Mouse (Mus musculus) lung, embryonic 14.5 days (tissue): ENCODE results near the gene Acaa1b. TPM values are rescaled to one million over a fixed set of nuclear protein-coding genes. Genes with fewer than 3 reads are reported as not detected.

ENCODE experiments used
- ATAC-seq: fragments of 200-750 bp; cut with Nextera tagmentation; 2 replicates; pipeline ENCODE4 v1.8.0; 2017; ENCODE audit warnings: mild to moderate bottlenecking, moderate TSS enrichment, moderate library complexity; ENCODE audit not compliant: insufficient read depth
- DNase-seq: peaks from one replicate; pipeline ENCODE4 v3.0.0-alpha.2; 2015
- H3K27ac ChIP-seq: fragments of 300-500 bp; sonication (generic); 2 replicates; pipeline ENCODE4 v1.5.1; 2014; ENCODE audit warnings: low read depth, mild to moderate bottlenecking, moderate library complexity
- H3K27me3 ChIP-seq: fragments of 300-500 bp; sonication (generic); 2 replicates; pipeline ENCODE4 v1.6.1; 2014; ENCODE audit warnings: low read length, control low read depth; ENCODE audit not compliant: insufficient read depth
- H3K36me3 ChIP-seq: fragments of 300-500 bp; sonication (generic); 2 replicates; pipeline ENCODE4 v1.6.1; 2014; ENCODE audit warnings: control low read depth; ENCODE audit not compliant: insufficient read depth
- H3K4me1 ChIP-seq: fragments of 300-500 bp; sonication (generic); 2 replicates; pipeline ENCODE4 v1.6.1; 2014; ENCODE audit warnings: antibody characterized with exemption, control low read depth; ENCODE audit not compliant: insufficient read depth
- H3K4me2 ChIP-seq: fragments of 300-500 bp; sonication (generic); 2 replicates; pipeline ENCODE4 v1.6.1; 2014; ENCODE audit warnings: mild to moderate bottlenecking
- H3K4me3 ChIP-seq: fragments of 300-500 bp; sonication (generic); 2 replicates; pipeline ENCODE4 v1.5.1; 2014; ENCODE audit warnings: low read depth, low read length
- H3K9ac ChIP-seq: fragments of 300-500 bp; sonication (generic); 2 replicates; pipeline ENCODE4 v1.6.1; 2014
- H3K9me3 ChIP-seq: fragments of 300-500 bp; sonication (generic); 2 replicates; pipeline ENCODE4 v1.6.1; 2016; ENCODE audit warnings: low read depth, low read length, control low read depth
- CTCF ChIP-seq: IDR thresholded peaks from 2 replicates; pipeline ENCODE4 v1.5.1; 2016; ENCODE audit warnings: antibody characterized with exemption, low read depth
- WGBS: fragments of 180-500 bp; shearing (Covaris S2); extraction: QIAGEN DNeasy Blood & Tissue Kit; methylation state at CpG from one replicate; pipeline ENCODE4 v1.1.7; 2014; 5-methylcytosine and 5-hydroxymethylcytosine counted together
- polyA plus RNA-seq: library from polyadenylated mRNA; unstranded; fragments of >200 nt; fragmentation: Nextera tagmentation; extraction: Ambion mirVana; gene quantifications from 2 replicates; pipeline ENCODE4 v1.2.1, GENCODE M21; 2014

Acaa1b gene
- polyA plus RNA-seq, 1 experiment from 2014 or later: 0.92 TPM

DNA sequence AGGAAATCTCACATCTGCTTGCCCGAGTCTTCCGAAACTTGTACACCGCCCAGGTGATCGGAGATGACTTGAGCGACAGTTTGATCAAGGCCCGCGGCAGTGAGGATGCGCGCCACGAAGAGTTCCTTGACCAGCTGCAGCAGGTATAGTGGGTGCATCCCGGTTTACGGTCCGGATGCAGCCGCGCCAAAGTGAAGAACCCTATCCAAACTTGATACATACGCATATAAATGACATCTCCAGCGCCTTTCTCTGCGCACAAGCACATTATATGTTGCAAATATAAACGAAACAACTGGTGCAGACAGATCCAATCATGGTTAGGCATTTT is 54.1 kb downstream of the Acaa1b start:
- no peak for ATAC-seq
- WGBS: 1% methylated on average over 19 of the region's 19 CpGs

DNA sequence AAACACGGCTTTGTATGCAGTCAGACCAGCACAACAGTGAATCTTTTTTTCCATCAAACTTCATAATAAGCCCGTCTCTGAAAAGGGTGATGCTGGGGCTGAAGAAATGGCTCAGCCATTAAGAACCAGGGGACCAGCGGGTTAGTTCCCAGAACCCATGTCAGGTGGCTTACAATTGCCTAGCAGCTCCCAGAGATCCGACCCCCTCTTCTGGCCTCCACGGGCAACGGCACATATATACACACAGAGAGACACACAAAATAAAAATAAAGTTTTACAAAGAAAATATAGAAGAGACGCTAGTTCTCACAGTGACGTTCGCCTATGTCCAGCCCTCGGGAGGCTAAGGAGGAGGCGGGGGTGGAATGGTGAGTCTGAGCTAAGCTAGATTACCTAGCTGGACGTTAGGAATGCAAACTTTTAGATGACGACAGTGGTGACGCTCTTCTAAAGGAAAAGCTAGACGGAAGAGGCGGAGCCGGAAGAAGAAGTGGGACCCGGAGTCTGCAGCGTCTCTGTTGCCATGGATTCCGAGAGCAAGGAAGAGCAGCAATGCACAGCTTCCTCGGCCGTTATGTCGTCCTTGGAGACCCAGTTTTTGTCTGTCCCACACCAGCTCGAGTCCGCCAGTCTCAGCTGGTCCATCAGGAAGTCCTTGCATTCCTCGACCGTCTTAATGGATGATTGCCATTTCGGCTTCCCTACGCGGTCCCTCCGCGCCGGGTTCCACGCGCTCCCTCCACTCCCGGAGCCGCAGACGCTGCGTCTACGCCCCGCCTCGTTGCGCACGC is 54.7 kb downstream of the Acaa1b start, which contains the start of gene Dlec1:
Gene Dlec1, plus strand, starts transcription at position 487 of the 791 bp plus-strand sequence.
- 0 out of 2 replicates have a peak, but pooled peaks cover 4% of the 10 kb centered on the region for H3K27me3 ChIP-seq
- H3K27ac ChIP-seq: no peak within 1 kb of the TSS; the same call in 1 of the 2 replicates
- DNase-seq (peak; percentile 95), ATAC-seq (peak; percentile 92)
- H3K9ac ChIP-seq: peak within 1 kb of the TSS; percentile 53
- no peaks in the 10 kb centered on the region for H3K9me3 ChIP-seq
- no peaks in the 10 kb centered on the region for H3K4me1 ChIP-seq
- peak within 1 kb of the TSS; percentile 61 for H3K4me3 ChIP-seq
- H3K36me3 ChIP-seq: no peaks in the 10 kb centered on the region
- peak within 1 kb of the TSS; percentile 91 for H3K4me2 ChIP-seq
- peak; percentile 44 for TF ChIP-seq CTCF
- 2% methylated on average over 44 of the region's 44 CpGs for WGBS

More for the DNA sequence above, 54.1 kb downstream of the Acaa1b start:
- Histone ChIP-seq H3K27me3 (0 out of 2 replicates have a peak, but pooled peaks cover 4% of the 10 kb centered on the region), H3K4me3 (peak overlapping the region; percentile 61), H3K36me3 (no peaks in the 10 kb centered on the region), H3K4me2 (peak overlapping the region; percentile 91), H3K27ac (no peak overlapping the region), H3K4me1 (no peaks in the 10 kb centered on the region), H3K9me3 (no peaks in the 10 kb centered on the region), H3K9ac (peak overlapping the region; percentile 53)
- no peak for TF ChIP-seq CTCF
- no peak for DNase-seq

DNA sequence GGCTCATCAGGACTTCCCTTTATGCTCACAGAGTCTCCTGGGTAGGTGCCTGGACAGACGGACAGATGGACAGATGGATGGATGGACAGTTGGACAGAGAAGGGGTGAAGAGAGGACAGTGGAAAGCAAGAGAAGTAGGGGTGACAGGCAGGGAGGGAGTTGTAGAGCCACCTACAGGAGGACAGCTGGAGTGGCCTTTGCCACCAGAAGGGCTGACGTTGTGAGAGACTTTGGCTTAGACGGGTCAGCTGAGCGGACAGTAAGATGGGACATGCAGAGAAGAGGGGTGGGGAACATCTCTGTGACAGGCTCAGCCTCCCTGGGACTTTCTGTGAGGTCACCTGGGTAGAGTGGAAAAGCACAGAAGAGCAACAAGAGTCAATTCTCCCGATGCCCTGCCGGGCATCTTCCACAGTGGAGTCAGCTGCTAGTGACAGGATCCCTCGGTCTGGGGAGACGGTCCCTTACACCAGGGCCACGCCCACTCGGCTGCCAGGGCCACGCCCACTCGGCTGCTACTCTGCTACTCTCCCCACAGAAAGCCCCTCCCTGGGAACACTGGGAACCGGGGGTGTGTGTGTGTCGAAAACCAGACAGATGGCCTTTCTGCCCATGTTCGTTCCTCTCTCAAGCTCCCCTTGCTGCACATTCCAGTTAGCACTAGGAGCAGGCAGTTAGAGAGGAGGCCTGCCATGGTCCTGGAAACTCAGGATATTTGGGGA is 56.6 kb downstream of the Acaa1b start:
- H3K27ac ChIP-seq: no peak overlapping the region
- H3K27me3 ChIP-seq: 0 out of 2 replicates have a peak, but pooled peaks cover 4% of the 10 kb centered on the region
- DNase-seq: peak; percentile 48
- no peak overlapping the region for H3K9ac ChIP-seq
- TF ChIP-seq CTCF: peak; percentile 25
- no peaks in the 10 kb centered on the region for H3K9me3 ChIP-seq
- 8% methylated on average over 15 of the region's 15 CpGs for WGBS
- H3K4me1 ChIP-seq: no peaks in the 10 kb centered on the region
- ATAC-seq: no peak
- no peak overlapping the region for H3K4me2 ChIP-seq
- H3K4me3 ChIP-seq: no peak overlapping the region
- no peaks in the 10 kb centered on the region for H3K36me3 ChIP-seq

Other genes with a start within 250 kb of the Acaa1b start
- 20.1 and 22.9 TPM in 2 replicates for gene Ctdspl, start 230.6 kb downstream of the Acaa1b start, polyA plus RNA-seq
- 35.6 and 36.7 TPM in 2 replicates for gene Vill, start 104.3 kb downstream of the Acaa1b start, polyA plus RNA-seq
- 13.2 and 14.9 TPM in 2 replicates for gene Plcd1, start 63.6 kb downstream of the Acaa1b start, polyA plus RNA-seq
- 1.0 and 1.1 TPM in 2 replicates for gene Dlec1, start 54.6 kb downstream of the Acaa1b start, polyA plus RNA-seq
- not detected in 2 replicates for gene Gm47289, start 2.1 kb upstream of the Acaa1b start, polyA plus RNA-seq
- not detected in 2 replicates for gene Slc22a13, start 52.0 kb upstream of the Acaa1b start, polyA plus RNA-seq
- 13.3 and 14.4 TPM in 2 replicates for gene Oxsr1, start 165.3 kb upstream of the Acaa1b start, polyA plus RNA-seq
- 80.4 and 87.1 TPM in 2 replicates for gene Acaa1a, start 182.6 kb upstream of the Acaa1b start, polyA plus RNA-seq
- gene Myd88, start 184.3 kb upstream of the Acaa1b start, polyA plus RNA-seq: 21.8 and 24.5 TPM in 2 replicates
- gene Xylb, start 200.3 kb upstream of the Acaa1b start, polyA plus RNA-seq: 5.7 and 7.9 TPM in 2 replicates
- 0.35 TPM in 1 of 2 replicates, not detected in the other for gene Slc22a14, start 208.5 kb upstream of the Acaa1b start, polyA plus RNA-seq
- gene Acvr2b, start 245.0 kb upstream of the Acaa1b start, polyA plus RNA-seq: 22.7 and 28.2 TPM in 2 replicates